Mouse (Mus musculus): ENCODE results near the gene Stx8.

GRCm38 (mm10) chr11:68075331-68075730 is 109.3 kb downstream of the Stx8 start:
- TF ChIP-seq E2F4 (IDR thresholded peaks at IDR 0.05; ENCODE audit: insufficient read depth) (no peak), MYOG (IDR thresholded peaks at IDR 0.05; ENCODE audit: control insufficient read depth in 1 of 3, insufficient read depth in 1 of 3, insufficient read length in 2 of 3, low read depth in 2 of 3) (no peak), TCF12 (IDR thresholded peaks at IDR 0.05; ENCODE audit: insufficient read depth, poor library complexity, severe bottlenecking) (no peak), MAX (IDR thresholded peaks at IDR 0.05; ENCODE audit: low read depth) (no peak), POLR2A (IDR thresholded peaks at IDR 0.05; ENCODE audit: insufficient read length, low read depth) (no peak), USF1 (IDR thresholded peaks at IDR 0.05; ENCODE audit: low read depth) (no peak), POLR2AphosphoS2 (IDR thresholded peaks at IDR 0.05; ENCODE audit: insufficient read length, low read depth) (no peak), REST (IDR thresholded peaks at IDR 0.05; ENCODE audit: insufficient read depth, insufficient read length) (no peak)

Measured in myocyte (in vitro differentiated cells).